Mouse (Mus musculus) midbrain, embryonic 15.5 days (tissue): Measurements from ENCODE around the gene 4430402I18Rik. TPM values are rescaled to one million over a fixed set of nuclear protein-coding genes. Genes with fewer than 3 reads are reported as not detected.

Experiments
- ATAC-seq: fragments of 200-750 bp; cut with Nextera tagmentation; replicated peaks from 2 replicates; pipeline ENCODE4 v1.8.0; 2017; ENCODE audit warnings: moderate TSS enrichment
- H3K27ac ChIP-seq: fragments of 300-500 bp; sonication (generic); 2 replicates; pipeline ENCODE4 v1.5.1; 2015; ENCODE audit warnings: mild to moderate bottlenecking, inconsistent platforms
- H3K27me3 ChIP-seq: fragments of 300-500 bp; sonication (generic); replicated peaks from 2 replicates; pipeline ENCODE4 v1.6.1; 2015; ENCODE audit warnings: inconsistent platforms
- H3K36me3 ChIP-seq: fragments of 300-500 bp; sonication (generic); replicated peaks from 2 replicates; pipeline ENCODE4 v1.6.1; 2015; ENCODE audit warnings: inconsistent platforms
- H3K4me1 ChIP-seq: fragments of 300-500 bp; sonication (generic); 2 replicates; pipeline ENCODE4 v1.6.1; 2015; ENCODE audit warnings: inconsistent platforms
- H3K4me2 ChIP-seq: fragments of 300-500 bp; sonication (generic); 2 replicates; pipeline ENCODE4 v1.6.1; 2015; ENCODE audit warnings: inconsistent platforms, mild to moderate bottlenecking, moderate library complexity
- H3K4me3 ChIP-seq: fragments of 300-500 bp; sonication (generic); 2 replicates; pipeline ENCODE4 v1.5.1; 2015; ENCODE audit warnings: mild to moderate bottlenecking, inconsistent platforms
- H3K9ac ChIP-seq: fragments of 300-500 bp; sonication (generic); 2 replicates; pipeline ENCODE4 v1.6.1; 2015; ENCODE audit warnings: mild to moderate bottlenecking, inconsistent platforms
- H3K9me3 ChIP-seq: fragments of 300-500 bp; sonication (generic); 2 replicates; pipeline ENCODE4 v1.6.1; 2016; ENCODE audit warnings: inconsistent platforms
- WGBS: fragments of 180-500 bp; shearing (Covaris S2); methylation state at CpG from one replicate; pipeline ENCODE4 v1.1.7; 2015; ENCODE audit warnings: mixed read lengths; 5-methylcytosine and 5-hydroxymethylcytosine counted together
- polyA plus RNA-seq: library from polyadenylated mRNA; unstranded; fragments of >200 nt; fragmentation: Nextera tagmentation; extraction: Ambion mirVana; gene quantifications from 2 replicates; pipeline ENCODE4 v1.2.1, GENCODE M21; 2015

4430402I18Rik gene
- polyA plus RNA-seq, 1 experiment from 2014 or later: 0.92 TPM

DNA sequence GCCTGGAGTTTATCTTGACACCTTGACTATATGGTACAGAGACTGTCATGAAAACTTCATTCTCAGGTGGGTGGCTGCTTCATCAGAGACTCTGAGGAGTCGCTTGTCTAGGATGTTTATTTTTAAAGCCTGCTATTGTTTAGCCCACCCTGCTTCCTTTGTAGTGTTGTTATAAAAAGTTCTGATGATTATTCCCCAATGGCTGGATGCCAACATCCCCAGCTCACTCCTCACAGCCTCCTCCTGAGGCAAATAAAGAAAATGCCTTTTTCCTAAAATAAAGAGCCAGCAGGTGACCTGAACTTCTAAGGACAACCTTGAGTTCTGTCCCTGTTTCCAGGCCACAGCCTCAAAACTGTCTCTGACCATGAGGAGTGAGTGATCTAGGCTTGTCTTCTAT lies 79.1 kb downstream of the 4430402I18Rik start:
- no peak for ATAC-seq
- no peak overlapping the region for H3K4me3 ChIP-seq
- H3K4me1 ChIP-seq: no peaks in the 10 kb centered on the region
- H3K9ac ChIP-seq: no peak overlapping the region
- no peak overlapping the region for H3K27ac ChIP-seq
- 59% methylated on average over 1 of the region's 1 CpGs for WGBS
- H3K27me3 ChIP-seq: no peaks in the 10 kb centered on the region
- no peaks in the 10 kb centered on the region for H3K9me3 ChIP-seq
- H3K36me3 ChIP-seq: no peaks in the 10 kb centered on the region
- no peak overlapping the region for H3K4me2 ChIP-seq

DNA sequence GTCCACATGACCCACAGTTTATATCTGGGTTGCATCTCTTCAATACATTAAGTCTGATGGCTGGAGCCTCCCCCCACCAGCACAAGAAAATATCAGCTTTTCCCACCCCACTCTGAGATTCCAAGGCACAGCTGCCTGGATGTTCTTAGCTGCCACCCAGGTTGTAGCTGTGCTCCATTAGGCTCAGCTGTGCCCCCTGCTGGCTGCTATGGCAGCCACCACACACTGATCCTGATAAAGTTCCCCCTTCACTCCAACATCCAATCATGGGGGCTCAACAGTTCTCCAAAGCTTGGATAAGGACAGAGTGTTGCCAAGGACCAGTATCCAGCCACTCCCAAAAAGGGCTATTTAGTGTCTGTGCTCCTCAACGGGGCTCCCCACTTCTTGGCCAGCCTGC lies 84.5 kb downstream of the 4430402I18Rik start:
- WGBS: 43% methylated on average over 1 of the region's 1 CpGs
- Histone ChIP-seq H3K27ac (no peak overlapping the region), H3K4me2 (no peak overlapping the region), H3K27me3 (no peaks in the 10 kb centered on the region), H3K4me1 (no peaks in the 10 kb centered on the region), H3K9me3 (no peaks in the 10 kb centered on the region), H3K9ac (no peak overlapping the region), H3K4me3 (no peak overlapping the region), H3K36me3 (no peaks in the 10 kb centered on the region)
- no peak for ATAC-seq

DNA sequence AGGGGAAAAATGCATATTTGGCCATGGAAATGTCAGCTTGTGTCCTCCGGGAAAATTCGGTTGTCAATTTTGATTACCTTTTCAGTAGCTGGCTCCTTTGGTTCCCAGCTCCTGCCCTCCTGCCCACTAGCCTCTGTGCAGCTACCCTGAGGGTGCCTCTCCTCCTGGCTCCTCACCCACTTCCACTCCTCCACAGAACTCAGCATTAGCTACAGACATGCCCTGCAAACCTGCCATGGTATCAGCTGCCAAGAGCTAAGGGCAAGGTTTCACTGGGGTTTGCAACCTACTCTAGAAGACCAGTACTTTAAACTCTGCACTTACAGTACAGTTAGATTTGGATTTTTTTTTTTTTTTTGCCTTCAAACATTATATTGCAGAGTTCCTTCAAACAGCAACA lies 88.1 kb downstream of the 4430402I18Rik start:
- 83% methylated on average over 2 of the region's 2 CpGs for WGBS

DNA sequence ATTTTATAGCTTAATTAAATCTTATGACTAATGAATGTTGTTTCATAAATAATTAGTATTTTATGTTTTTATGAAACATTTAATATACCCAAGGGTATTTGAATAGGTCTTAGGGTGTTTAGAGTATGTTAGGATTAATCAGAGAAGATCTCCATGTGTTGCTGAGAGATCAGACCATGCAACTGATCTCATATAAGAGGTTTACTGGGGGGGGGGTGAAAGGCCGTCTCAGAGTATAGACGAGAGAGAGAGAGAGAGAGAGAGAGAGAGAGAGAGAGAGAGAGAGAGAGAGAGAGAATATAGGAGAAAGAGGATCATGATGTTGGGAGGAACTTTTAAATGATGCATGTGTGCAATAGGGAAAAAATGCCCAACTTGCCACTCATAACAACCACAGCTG lies 97.2 kb downstream of the 4430402I18Rik start:
- no peak overlapping the region for H3K4me2 ChIP-seq
- no peaks in the 10 kb centered on the region for H3K27me3 ChIP-seq
- H3K27ac ChIP-seq: no peak overlapping the region
- ATAC-seq: no peak
- 70% methylated on average over 2 of the region's 2 CpGs for WGBS
- no peaks in the 10 kb centered on the region for H3K36me3 ChIP-seq
- no peak overlapping the region for H3K9ac ChIP-seq
- no peak overlapping the region for H3K4me3 ChIP-seq
- H3K9me3 ChIP-seq: no peaks in the 10 kb centered on the region
- no peaks in the 10 kb centered on the region for H3K4me1 ChIP-seq

More for the DNA sequence above, 88.1 kb downstream of the 4430402I18Rik start:
- Histone ChIP-seq H3K27me3 (no peaks in the 10 kb centered on the region), H3K4me2 (no peak overlapping the region), H3K4me3 (no peak overlapping the region), H3K9ac (no peak overlapping the region), H3K36me3 (no peaks in the 10 kb centered on the region), H3K4me1 (no peaks in the 10 kb centered on the region), H3K9me3 (no peaks in the 10 kb centered on the region), H3K27ac (no peak overlapping the region)
- ATAC-seq: no peak

GRCm38 (mm10) chr19:28869251-28869855 lies 98.2 kb downstream of the 4430402I18Rik start:
- ATAC-seq: no peak
- WGBS: 95% methylated on average over 6 of the region's 6 CpGs

GRCm38 (mm10) chr19:28865501-28865900 lies 102.1 kb downstream of the 4430402I18Rik start:
- 74% methylated on average over 1 of the region's 1 CpGs for WGBS
- no peak overlapping the region for H3K4me2 ChIP-seq
- ATAC-seq: no peak
- no peaks in the 10 kb centered on the region for H3K4me1 ChIP-seq
- no peaks in the 10 kb centered on the region for H3K9me3 ChIP-seq
- H3K9ac ChIP-seq: no peak overlapping the region
- H3K27ac ChIP-seq: no peak overlapping the region
- no peaks in the 10 kb centered on the region for H3K27me3 ChIP-seq
- no peak overlapping the region for H3K4me3 ChIP-seq
- H3K36me3 ChIP-seq: no peaks in the 10 kb centered on the region

More at GRCm38 (mm10) chr19:28869251-28869855, 98.2 kb downstream of the 4430402I18Rik start:
- Histone ChIP-seq H3K4me3 (no peak overlapping the region), H3K36me3 (no peaks in the 10 kb centered on the region), H3K4me2 (no peak overlapping the region), H3K27ac (no peak overlapping the region), H3K27me3 (no peaks in the 10 kb centered on the region), H3K9ac (no peak overlapping the region), H3K9me3 (no peaks in the 10 kb centered on the region), H3K4me1 (no peaks in the 10 kb centered on the region)

DNA sequence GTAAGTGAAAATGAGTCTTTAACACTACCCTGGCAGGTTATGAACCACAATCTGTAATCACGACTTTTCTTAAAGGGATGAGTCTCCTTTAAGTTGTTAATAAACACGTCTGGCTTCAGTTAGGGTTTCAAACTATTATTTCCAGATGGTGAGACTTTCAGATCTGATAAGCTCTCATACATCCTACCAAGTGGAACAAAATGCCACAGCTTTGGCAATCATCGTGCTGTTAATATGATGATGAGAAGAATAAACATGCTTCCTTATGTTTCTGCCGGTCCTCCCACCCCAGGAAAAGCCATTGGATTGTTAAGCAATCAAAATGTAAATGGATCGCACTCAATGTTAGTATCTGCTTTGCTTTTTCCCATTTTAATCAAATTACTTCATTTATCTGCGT lies 102.6 kb downstream of the 4430402I18Rik start:
- H3K4me3 ChIP-seq: no peak overlapping the region
- H3K9ac ChIP-seq: no peak overlapping the region
- no peaks in the 10 kb centered on the region for H3K36me3 ChIP-seq
- H3K4me1 ChIP-seq: no peaks in the 10 kb centered on the region
- H3K4me2 ChIP-seq: no peak overlapping the region
- H3K9me3 ChIP-seq: no peaks in the 10 kb centered on the region
- no peak for ATAC-seq
- no peaks in the 10 kb centered on the region for H3K27me3 ChIP-seq
- no peak overlapping the region for H3K27ac ChIP-seq
- WGBS: 73% methylated on average over 6 of the region's 6 CpGs

- Histone ChIP-seq H3K27me3 (no peaks in the 10 kb centered on the region), H3K4me1 (no peaks in the 10 kb centered on the region), H3K9me3 (no peaks in the 10 kb centered on the region), H3K4me3 (no peak overlapping the region), H3K9ac (no peak overlapping the region), H3K27ac (no peak overlapping the region), H3K4me2 (no peak overlapping the region), H3K36me3 (no peaks in the 10 kb centered on the region)
- ATAC-seq: no peak
- 94% methylated on average over 10 of the region's 10 CpGs for WGBS
Measured at GRCm38 (mm10) chr19:28863626-28864025, 104.0 kb downstream of the 4430402I18Rik start.

GRCm38 (mm10) chr19:28860246-28860645 lies 107.4 kb downstream of the 4430402I18Rik start:
- H3K9ac ChIP-seq: no peak overlapping the region
- H3K4me1 ChIP-seq: no peaks in the 10 kb centered on the region
- ATAC-seq: no peak
- no peaks in the 10 kb centered on the region for H3K9me3 ChIP-seq
- WGBS: 90% methylated on average over 2 of the region's 2 CpGs
- no peaks in the 10 kb centered on the region for H3K27me3 ChIP-seq
- H3K36me3 ChIP-seq: no peaks in the 10 kb centered on the region
- no peak overlapping the region for H3K27ac ChIP-seq
- H3K4me2 ChIP-seq: no peak overlapping the region
- no peak overlapping the region for H3K4me3 ChIP-seq

GRCm38 (mm10) chr19:28854831-28855230 lies 112.8 kb downstream of the 4430402I18Rik start:
- H3K9me3 ChIP-seq: no peaks in the 10 kb centered on the region
- H3K27ac ChIP-seq: no peak overlapping the region
- no peak for ATAC-seq
- no peaks in the 10 kb centered on the region for H3K27me3 ChIP-seq
- no peak overlapping the region for H3K4me3 ChIP-seq
- H3K4me2 ChIP-seq: no peak overlapping the region
- H3K9ac ChIP-seq: no peak overlapping the region
- WGBS: 78% methylated on average over 1 of the region's 1 CpGs
- no peaks in the 10 kb centered on the region for H3K36me3 ChIP-seq
- no peaks in the 10 kb centered on the region for H3K4me1 ChIP-seq

GRCm38 (mm10) chr19:28852001-28852400 lies 115.6 kb downstream of the 4430402I18Rik start:
- no peak overlapping the region for H3K4me3 ChIP-seq
- no peak overlapping the region for H3K9ac ChIP-seq
- no peaks in the 10 kb centered on the region for H3K4me1 ChIP-seq
- H3K36me3 ChIP-seq: no peaks in the 10 kb centered on the region
- H3K9me3 ChIP-seq: no peaks in the 10 kb centered on the region
- H3K27me3 ChIP-seq: no peaks in the 10 kb centered on the region
- no peak for ATAC-seq
- no peak overlapping the region for H3K4me2 ChIP-seq
- WGBS: 86% methylated on average over 3 of the region's 3 CpGs
- no peak overlapping the region for H3K27ac ChIP-seq

- WGBS: 94% methylated on average over 3 of the region's 3 CpGs
- no peak overlapping the region for H3K4me3 ChIP-seq
- no peak for ATAC-seq
- H3K27me3 ChIP-seq: no peaks in the 10 kb centered on the region
- H3K4me1 ChIP-seq: no peaks in the 10 kb centered on the region
- no peak overlapping the region for H3K4me2 ChIP-seq
- no peak overlapping the region for H3K27ac ChIP-seq
- no peak overlapping the region for H3K9ac ChIP-seq
- no peaks in the 10 kb centered on the region for H3K36me3 ChIP-seq
- no peaks in the 10 kb centered on the region for H3K9me3 ChIP-seq
Measured at GRCm38 (mm10) chr19:28850510-28850909, 117.1 kb downstream of the 4430402I18Rik start.

DNA sequence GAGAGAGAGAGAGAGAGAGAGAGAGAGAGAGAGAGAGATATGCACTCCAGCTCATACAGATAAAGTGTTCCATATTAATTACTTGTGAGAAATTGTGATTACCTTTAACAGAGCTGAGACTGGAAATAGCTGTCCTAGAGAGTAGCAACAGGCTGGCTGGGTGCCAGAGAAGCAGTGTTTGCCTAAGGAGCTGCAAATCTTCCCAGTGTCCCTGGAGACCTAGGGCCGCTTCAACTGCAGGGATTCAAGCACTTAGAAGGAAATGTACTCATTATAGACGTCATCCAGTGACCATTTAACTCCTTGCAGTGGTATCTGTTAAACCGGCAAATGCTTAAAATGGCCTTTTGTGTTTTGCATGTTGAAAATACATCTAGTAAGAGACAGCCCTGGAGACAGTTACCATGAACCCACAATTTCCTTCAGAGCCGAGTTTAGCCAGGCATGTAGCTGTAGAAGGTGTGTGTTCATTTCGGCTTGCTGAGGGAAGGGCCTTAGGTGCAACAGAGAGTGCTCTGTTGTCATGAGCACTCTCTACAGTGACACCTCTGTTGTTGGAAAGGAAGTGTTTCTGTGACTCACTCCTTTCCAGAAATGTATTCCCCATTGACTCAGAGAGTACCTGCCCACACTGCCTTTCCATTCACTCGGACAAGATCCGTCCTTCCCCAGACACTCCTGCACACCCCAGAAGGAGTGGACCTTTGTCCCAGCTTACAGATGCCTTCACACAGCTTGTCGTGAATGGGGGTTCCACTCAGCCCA lies 122.5 kb downstream of the 4430402I18Rik start:
- Histone ChIP-seq H3K27ac (no peak overlapping the region), H3K4me3 (no peak overlapping the region), H3K27me3 (no peaks in the 10 kb centered on the region), H3K9ac (no peak overlapping the region), H3K36me3 (no peaks in the 10 kb centered on the region), H3K9me3 (no peaks in the 10 kb centered on the region), H3K4me2 (no peak overlapping the region), H3K4me1 (no peaks in the 10 kb centered on the region)
- no peak for ATAC-seq
- WGBS: 67% methylated on average over 8 of the region's 8 CpGs
